Mouse (Mus musculus) kidney, adult 2 months (tissue): ENCODE measurements around the gene Chtop. TPM values are rescaled to one million over a fixed set of nuclear protein-coding genes. Genes with fewer than 3 reads are reported as not detected.
A peak's percentile ranks its signal among the peaks of the same experiment; 100 is the strongest.

ENCODE experiments used
- DNase-seq: peaks from one replicate; pipeline ENCODE4 v3.0.0; 2021
- H3K27ac ChIP-seq: fragments of 200-500 bp; 2 replicates; pipeline ENCODE4 v1.5.1; 2012; ENCODE audit warnings: low read depth, low read length, control low read depth, inconsistent platforms; ENCODE audit not compliant: insufficient read depth
- H3K27me3 ChIP-seq: fragments of 200-500 bp; replicated peaks from 2 replicates; pipeline ENCODE4 v1.6.1; 2012; ENCODE audit warnings: mild to moderate bottlenecking, moderate library complexity, low read length, inconsistent platforms; ENCODE audit not compliant: control insufficient read depth, insufficient read depth
- H3K36me3 ChIP-seq: fragments of 200-500 bp; 2 replicates; pipeline ENCODE4 v1.6.1; 2012; ENCODE audit warnings: mild to moderate bottlenecking, moderate library complexity, low read length, inconsistent platforms; ENCODE audit not compliant: control insufficient read depth, insufficient read depth
- H3K4me1 ChIP-seq: fragments of 200-500 bp; 2 replicates; pipeline ENCODE4 v1.6.1; 2011; ENCODE audit warnings: low read length; ENCODE audit not compliant: control insufficient read depth, insufficient read depth
- H3K4me3 ChIP-seq: fragments of 200-500 bp; 2 replicates; pipeline ENCODE4 v1.5.1; 2011; ENCODE audit warnings: mild to moderate bottlenecking, low read depth, low read length, control low read depth; ENCODE audit not compliant: insufficient read depth
- CTCF ChIP-seq: fragments of 200-500 bp; conservative IDR thresholded peaks from 2 replicates; pipeline ENCODE4 v1.5.1; 2011; ENCODE audit warnings: low read depth, mild to moderate bottlenecking, control low read depth, low read length, moderate library complexity, mixed read lengths; ENCODE audit not compliant: insufficient read depth, insufficient read length
- POLR2A ChIP-seq: fragments of 200-500 bp; IDR thresholded peaks from one replicate; pipeline ENCODE4 v1.6.1; 2011; ENCODE audit warnings: low read depth, low read length, control low read depth
- WGBS: fragments of 180-500 bp; shearing (Covaris S2); methylation state at CpG from one replicate; pipeline ENCODE4 v1.1.7; 2018; 5-methylcytosine and 5-hydroxymethylcytosine counted together
- polyA plus RNA-seq: library from polyadenylated mRNA; depleted of rRNA; stranded (reverse); fragments of >200 nt; gene quantifications from 2 replicates; pipeline ENCODE4 v1.2.3, GENCODE M21; 2012

The Chtop gene
- polyA plus RNA-seq, 1 experiment = 36.6 TPM

DNA sequence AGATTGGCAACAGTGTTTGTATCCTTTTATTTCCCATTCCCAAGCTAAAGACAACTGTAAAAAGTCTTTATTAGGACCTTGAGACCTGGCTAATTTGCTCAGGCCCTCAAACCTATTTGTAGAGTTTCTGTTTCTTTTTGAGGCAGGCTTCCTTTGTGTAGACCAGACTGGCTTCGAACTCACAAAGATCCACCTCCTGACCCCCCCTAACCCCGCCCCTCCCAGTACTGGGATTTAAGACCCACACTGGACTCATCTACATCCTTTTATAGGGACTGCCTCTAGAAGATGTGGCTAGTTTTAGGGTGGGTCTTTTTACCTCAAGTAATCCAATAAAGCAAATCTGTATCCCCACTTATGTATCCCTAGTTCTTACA lies 437 bp upstream of the Chtop start:
- no peak for DNase-seq
- Histone ChIP-seq H3K36me3 (peaks cover 3% of the 10 kb centered on the region), H3K27ac (peak overlapping the region; percentile 62), H3K4me3 (no peak overlapping the region), H3K4me1 (peaks cover 19% of the 10 kb centered on the region; the same call in 1 of the 2 replicates), H3K27me3 (no peaks in the 10 kb centered on the region)
- 6% methylated on average over 2 of the region's 2 CpGs for WGBS
- no peak for TF ChIP-seq CTCF
- TF ChIP-seq POLR2A = no peak

GRCm38 (mm10) chr3:90508287-90508949 lies 880 bp downstream of the Chtop start:
- Histone ChIP-seq H3K36me3 (peaks cover 4% of the 10 kb centered on the region), H3K4me3 (peak overlapping the region; percentile 97), H3K4me1 (peaks cover 19% of the 10 kb centered on the region; the same call in 1 of the 2 replicates), H3K27ac (peak overlapping the region; percentile 86), H3K27me3 (no peaks in the 10 kb centered on the region)
- no peak for TF ChIP-seq POLR2A
- TF ChIP-seq CTCF = no peak
- WGBS = 2% methylated on average over 20 of the region's 20 CpGs
- no peak for DNase-seq

GRCm38 (mm10) chr3:90506362-90506761 lies 2.9 kb downstream of the Chtop start:
- DNase-seq = peak; percentile 28
- TF ChIP-seq CTCF (no peak), POLR2A (no peak)
- no peaks in the 10 kb centered on the region for H3K27me3 ChIP-seq
- peak overlapping the region; percentile 69; the same call in 1 of the 2 replicates for H3K27ac ChIP-seq
- H3K4me1 ChIP-seq = peaks cover 19% of the 10 kb centered on the region; the same call in 1 of the 2 replicates
- 31% methylated on average over 3 of the region's 3 CpGs for WGBS
- H3K4me3 ChIP-seq = no peak overlapping the region
- H3K36me3 ChIP-seq = peaks cover 20% of the 10 kb centered on the region

DNA sequence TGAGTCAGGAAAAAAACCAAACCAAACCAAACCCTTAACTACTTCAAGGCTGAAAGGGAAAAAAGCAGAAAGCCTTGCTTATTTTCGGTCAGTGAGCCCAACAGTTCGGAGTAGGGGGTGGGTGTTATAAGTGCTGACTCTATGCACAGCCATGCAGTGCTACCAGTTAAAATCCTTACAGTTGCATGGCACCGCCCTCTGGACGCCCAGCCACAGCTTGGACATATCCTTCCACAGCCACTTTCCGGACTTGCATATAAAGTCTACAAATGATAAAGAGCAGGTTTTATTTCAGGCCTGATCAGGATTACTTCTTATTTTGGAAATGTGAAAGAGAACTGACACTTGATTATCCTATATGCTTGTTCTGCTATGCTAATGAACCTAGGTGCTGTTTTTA lies 4.1 kb downstream of the Chtop start:
- Histone ChIP-seq H3K4me1 (peaks cover 19% of the 10 kb centered on the region; the same call in 1 of the 2 replicates), H3K4me3 (no peak overlapping the region), H3K27me3 (no peaks in the 10 kb centered on the region), H3K27ac (no peak overlapping the region), H3K36me3 (peaks cover 22% of the 10 kb centered on the region)
- no peak for TF ChIP-seq CTCF
- TF ChIP-seq POLR2A = no peak
- WGBS = 84% methylated on average over 5 of the region's 5 CpGs
- DNase-seq = no peak

GRCm38 (mm10) chr3:90503444-90503843 lies 5.9 kb downstream of the Chtop start:
- WGBS = 87% methylated on average over 4 of the region's 4 CpGs

DNA sequence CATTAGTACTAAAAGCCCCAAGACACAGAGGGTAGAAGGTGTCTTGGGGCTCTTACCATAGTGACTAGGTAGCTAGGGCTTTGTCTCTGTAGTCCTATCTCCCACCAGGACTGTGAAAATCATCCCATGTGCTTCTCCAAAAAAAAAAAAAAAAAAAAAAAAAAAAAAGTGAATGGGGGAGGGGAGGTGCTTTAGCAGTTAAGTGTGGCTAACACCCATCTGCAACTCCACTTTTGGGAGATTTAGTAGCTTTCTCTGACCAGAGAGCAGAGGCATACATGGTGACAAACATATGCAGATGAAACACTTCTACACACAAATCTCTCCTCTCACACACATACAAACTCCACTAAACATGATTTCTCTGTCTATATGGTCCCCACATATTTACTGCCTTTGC lies 11.7 kb downstream of the Chtop start:
- DNase-seq = no peak
- Histone ChIP-seq H3K36me3 (peaks cover 18% of the 10 kb centered on the region), H3K27me3 (no peaks in the 10 kb centered on the region), H3K4me3 (no peak overlapping the region), H3K27ac (no peak overlapping the region), H3K4me1 (no peaks in the 10 kb centered on the region)
- TF ChIP-seq CTCF (no peak), POLR2A (no peak)

More at GRCm38 (mm10) chr3:90503444-90503843, 5.9 kb downstream of the Chtop start:
- Histone ChIP-seq H3K27ac (no peak overlapping the region), H3K4me1 (peaks cover 19% of the 10 kb centered on the region; the same call in 1 of the 2 replicates), H3K4me3 (no peak overlapping the region), H3K27me3 (no peaks in the 10 kb centered on the region), H3K36me3 (peaks cover 27% of the 10 kb centered on the region)
- no peak for DNase-seq
- no peak for TF ChIP-seq CTCF
- TF ChIP-seq POLR2A = no peak

- Histone ChIP-seq H3K27me3 (no peaks in the 10 kb centered on the region), H3K4me1 (no peaks in the 10 kb centered on the region), H3K36me3 (peaks cover 7% of the 10 kb centered on the region), H3K4me3 (no peak overlapping the region), H3K27ac (no peak overlapping the region)
- 88% methylated on average over 7 of the region's 7 CpGs for WGBS
- no peak for DNase-seq
- TF ChIP-seq POLR2A = no peak
- no peak for TF ChIP-seq CTCF
Measured at GRCm38 (mm10) chr3:90495850-90496525, 13.3 kb downstream of the Chtop start.
